Comparison of ENCODE assay signal across 9 mouse cellular contexts in genomic region chrX:135839397-135840391, GRCm38 (mm10). TPM values are rescaled to one million over a fixed set of nuclear protein-coding genes. Genes with fewer than 3 reads are reported as not detected.
A peak's percentile ranks its signal among the peaks of the same experiment; 100 is the strongest.
DNase-seq lines count a peak whose midpoint lies in the region; ATAC-seq and TF ChIP-seq lines count a peak whose summit lies in the region.
"Not testable (repeated sequence)": the region's sequence is repeated elsewhere in the genome, so short reads cannot be mapped to it uniquely, and the experiment has no call there.
"Had no signal": no experiment of that assay in that cellular context is flagged by ENCODE, and none has a peak within 500 bp of the region (broad histone marks: within the 10 kb centered on the region; RNA-seq: fewer than 3 reads in every experiment).

No protein-coding gene starts in this region.

- DNase-seq in embryo, embryonic 10 days (ENCODE audit: low spot score), result peak; percentile 60
- peak; percentile 7 for DNase-seq in gastrocnemius, postnatal 10 days
- peak; percentile 75 for DNase-seq in hindbrain, postnatal 0 days (ENCODE audit: low spot score)
- peak; percentile 34 to 50 for DNase-seq in left cerebral cortex, adult 2 months (ENCODE audit: extremely low spot score in 1 of 2, low spot score in 2 of 2)
- DNase-seq in lung, postnatal 10 days, result peak; percentile 46
- peak; percentile 22 for DNase-seq in ovary, postnatal 14 days (ENCODE audit: low spot score)
- DNase-seq in thymus, postnatal 36 days, result peak; percentile 19 to 39

- H3K27ac ChIP-seq in hindbrain, postnatal 0 days, result peak overlapping the region; percentile 76
- peak overlapping the region; percentile 89 for H3K27ac ChIP-seq in left cerebral cortex, adult 2 months

- intact Hi-C loops in left cerebral cortex, adult 2 months (cut with DNase I), result loop anchor here (1.0 kb wide), 1 partner anchor 37 kb away; no protein-coding TSS in a partner anchor

- H3K4me3 ChIP-seq in hindbrain, postnatal 0 days (ENCODE audit: low read length), result peak overlapping the region; percentile 51
- peak overlapping the region; percentile 57 for H3K4me3 ChIP-seq in left cerebral cortex, adult 2 months

- H3K4me2 ChIP-seq in hindbrain, postnatal 0 days (ENCODE audit: low read depth, low read length), result peak overlapping the region; percentile 63

- H3K9me3 ChIP-seq in hindbrain, postnatal 0 days (ENCODE audit: low read length), result not testable (repeated sequence)

- H3K27me3 ChIP-seq in hindbrain, postnatal 0 days (ENCODE audit: insufficient read depth, low read length), result not testable (repeated sequence)

- WGBS in hindbrain, postnatal 0 days, result 30% methylated on average over 17 of the region's 17 CpGs

- H3K4me1 ChIP-seq in hindbrain, postnatal 0 days (ENCODE audit: insufficient read depth, low read length), result not testable (repeated sequence)

- H3K9ac ChIP-seq in hindbrain, postnatal 0 days (replicated peaks; ENCODE audit: low read length), result peak overlapping the region; percentile 57

- H3K36me3 ChIP-seq in hindbrain, postnatal 0 days (ENCODE audit: insufficient read depth, low read length), result not testable (repeated sequence)

- peak; percentile 68 for TF ChIP-seq CTCF in hindbrain, postnatal 0 days (IDR thresholded peaks at IDR 0.05; ENCODE audit: low read depth)
- peak; percentile 51 for TF ChIP-seq CTCF in left cerebral cortex, adult 2 months (IDR thresholded peaks at IDR 0.05)

- peak; percentile 86 for ATAC-seq in activated CD4-positive, CD25-positive, alpha-beta regulatory T cell, adult 4 months
- ATAC-seq in hindbrain, postnatal 0 days, result peak; percentile 46

RNA-seq across cellular contexts. Expression of gene Gprasp2, which starts 0.9 kb away (rescaled TPM):
- 1 to 10 TPM; 2.6 to 4.4 TPM for polyA plus RNA-seq in activated CD4-positive, CD25-positive, alpha-beta regulatory T cell, adult 4 months (2017; shearing (Covaris generic))
- total RNA-seq in gastrocnemius, postnatal 10 days (2021), result 1 to 10 TPM; 5.6 to 6.3 TPM
- total RNA-seq in hindbrain, postnatal 0 days (2014; rRNA removed), result 201 and 270 TPM in 2 replicates
- 239 and 245 TPM in 2 replicates for polyA plus RNA-seq in hindbrain, postnatal 0 days (2015; fragmentation: Nextera tagmentation; extraction: Ambion mirVana)
- total RNA-seq in left cerebral cortex, adult 2 months (2021), result 100 to 1,000 TPM; 176 to 226 TPM
- total RNA-seq: monocyte, adult 5-6 weeks had no signal

RNA-seq across cellular contexts. Expression of gene Bhlhb9, which starts 42.3 kb away (rescaled TPM):
- 10 to 100 TPM in 1 of 2 experiments, 1 to 10 TPM in 1; 8.1 to 13.4 TPM for polyA plus RNA-seq in activated CD4-positive, CD25-positive, alpha-beta regulatory T cell, adult 4 months (2017; shearing (Covaris generic))
- 10 to 100 TPM; 18.7 to 21.9 TPM for total RNA-seq in gastrocnemius, postnatal 10 days (2021)
- total RNA-seq in hindbrain, postnatal 0 days (2014; rRNA removed), result 47.6 and 65.9 TPM in 2 replicates
- polyA plus RNA-seq in hindbrain, postnatal 0 days (2015; fragmentation: Nextera tagmentation; extraction: Ambion mirVana), result 96.4 and 98.2 TPM in 2 replicates
- total RNA-seq in left cerebral cortex, adult 2 months (2021), result 10 to 100 TPM; 68.8 to 69.9 TPM

Comparison
In these comparisons a context has a peak if more than half of its experiments do, and no peak if none do; other contexts are left out.
1. Peak in every context shown above with its lines: DNase-seq, ATAC-seq, H3K4me3 ChIP-seq and H3K27ac ChIP-seq.
2. DNase-seq: peak in every context shown above with its lines; median percentile 75 in hindbrain, postnatal 0 days; 60 in embryo, embryonic 10 days; 46 in lung, postnatal 10 days; 42 in left cerebral cortex, adult 2 months; 29 in thymus, postnatal 36 days; 22 in ovary, postnatal 14 days; 7 in gastrocnemius, postnatal 10 days.
3. RNA of gene Gprasp2, which starts 0.9 kb away (total RNA-seq): 176 to 226 TPM in left cerebral cortex, adult 2 months and 201 to 270 TPM in hindbrain, postnatal 0 days; 5.6 to 6.3 TPM in gastrocnemius, postnatal 10 days; every median in the first group is over 10 times any median in the second.